Mouse (Mus musculus) embryo, embryonic 11.5 days (tissue): ENCODE results near the gene Prune2.

Experiments used
- DNase-seq: peaks from one replicate; pipeline ENCODE4 v3.0.0-alpha.2; 2012; ENCODE audit warnings: low read depth, low spot score

Prune2 gene

DNA sequence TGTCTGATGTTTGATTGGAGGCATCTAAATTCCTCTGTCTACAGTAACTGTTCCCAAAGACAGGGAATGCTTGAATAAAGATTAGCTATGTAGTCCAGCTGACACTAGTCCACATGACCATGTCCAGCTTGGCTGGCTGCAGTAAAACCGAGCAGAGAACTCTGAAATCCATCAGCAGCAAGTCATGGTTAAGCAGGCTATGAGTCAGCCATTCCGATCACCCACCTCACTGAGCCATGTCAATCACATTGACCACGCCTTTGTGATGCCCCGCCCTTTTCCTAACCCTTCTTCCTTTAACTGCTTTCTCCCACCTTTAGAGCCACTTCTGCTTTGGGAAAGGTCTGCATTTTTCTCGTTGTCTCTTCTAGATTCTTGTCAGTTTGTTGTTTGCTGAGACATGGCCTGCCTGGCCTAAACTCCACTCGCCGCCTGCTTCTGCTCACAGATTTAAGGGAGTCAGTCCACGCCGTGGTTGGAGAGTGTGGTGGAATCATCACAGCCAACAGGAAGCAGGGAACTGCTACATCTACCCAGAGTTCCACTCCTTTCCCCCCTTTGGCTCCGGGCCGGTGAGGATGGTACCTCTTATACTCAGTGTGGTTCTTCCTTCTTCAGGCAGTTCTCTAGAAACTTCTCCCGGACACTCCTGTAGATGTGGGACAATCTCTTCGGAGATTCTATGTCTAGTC lies 307.9 kb downstream of the Prune2 start:
- DNase-seq, result no peak

DNA sequence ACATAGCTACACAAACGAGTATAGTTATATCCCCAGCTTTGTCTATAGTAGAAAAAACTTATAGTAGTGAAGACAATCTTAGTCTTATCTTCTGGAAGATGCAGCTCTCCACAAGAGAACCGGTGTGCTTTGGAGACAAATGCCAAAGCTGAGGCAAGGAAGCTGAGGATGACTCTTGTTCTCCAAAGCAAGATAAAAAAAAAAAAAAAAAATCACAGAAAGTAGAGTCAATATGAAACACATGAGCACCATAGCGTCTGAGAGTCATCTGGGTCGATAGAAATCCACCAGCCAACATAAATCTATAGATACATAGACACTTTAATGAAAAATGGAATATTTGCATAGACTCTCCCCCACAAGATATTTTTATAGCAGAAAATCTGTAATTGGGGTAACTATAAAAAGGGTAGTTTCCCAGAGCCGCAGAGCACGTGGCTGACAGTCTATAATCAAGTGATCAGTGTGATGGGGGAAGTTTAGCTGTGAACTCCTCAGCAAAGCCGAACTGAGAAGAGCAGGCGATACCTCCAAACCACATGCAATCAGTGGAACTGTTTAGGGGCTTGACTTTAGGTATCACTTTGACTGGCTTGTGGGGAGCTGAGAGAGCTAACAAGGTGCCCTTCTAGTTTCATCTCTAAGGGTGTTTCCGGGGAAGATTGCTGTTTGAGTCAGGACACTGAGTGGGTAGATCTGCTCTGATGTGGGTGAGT lies 308.7 kb downstream of the Prune2 start:
- no peak for DNase-seq

DNA sequence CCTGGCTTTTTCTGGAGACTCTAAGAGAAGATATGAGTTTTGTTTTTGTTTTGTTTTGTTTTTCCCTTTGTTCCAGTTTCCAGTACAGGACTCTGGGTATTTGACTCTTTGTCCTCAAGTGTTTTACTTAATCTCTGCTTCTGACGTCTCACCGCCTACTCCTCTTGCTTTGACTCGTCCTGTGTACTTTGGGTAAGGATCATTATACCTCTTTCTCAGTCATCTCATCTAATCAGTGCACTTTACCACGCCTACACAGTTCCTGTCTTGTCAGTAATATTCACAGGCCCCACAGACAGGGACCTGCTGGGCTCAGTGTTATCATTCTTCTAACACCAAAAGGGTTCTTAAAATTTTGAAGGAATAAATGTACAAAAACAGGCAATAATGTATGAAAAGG lies 312.8 kb downstream of the Prune2 start:
- no peak for DNase-seq

DNA sequence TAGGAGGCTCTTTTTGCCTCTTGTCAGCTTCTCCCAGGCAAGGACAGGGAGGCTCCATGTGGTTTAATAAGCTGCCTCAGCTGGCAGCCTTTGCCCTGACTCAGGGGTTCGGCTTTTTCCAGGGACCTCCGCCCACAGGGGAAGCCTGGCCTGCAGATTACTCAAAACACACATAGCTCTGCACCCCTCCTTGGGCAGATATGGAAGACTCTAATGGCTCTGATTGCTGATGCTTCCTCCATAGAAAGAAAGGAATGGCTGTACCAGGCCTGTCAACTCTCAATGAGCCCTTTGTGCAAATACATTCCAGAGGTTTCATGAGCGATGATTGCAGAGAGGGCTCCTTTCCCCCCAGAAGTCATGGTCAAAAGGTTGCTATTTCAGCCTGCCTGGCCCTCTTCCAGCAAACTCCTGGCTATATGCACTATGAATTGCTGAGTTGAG lies 315.3 kb downstream of the Prune2 start:
- peak; percentile 29 for DNase-seq

DNA sequence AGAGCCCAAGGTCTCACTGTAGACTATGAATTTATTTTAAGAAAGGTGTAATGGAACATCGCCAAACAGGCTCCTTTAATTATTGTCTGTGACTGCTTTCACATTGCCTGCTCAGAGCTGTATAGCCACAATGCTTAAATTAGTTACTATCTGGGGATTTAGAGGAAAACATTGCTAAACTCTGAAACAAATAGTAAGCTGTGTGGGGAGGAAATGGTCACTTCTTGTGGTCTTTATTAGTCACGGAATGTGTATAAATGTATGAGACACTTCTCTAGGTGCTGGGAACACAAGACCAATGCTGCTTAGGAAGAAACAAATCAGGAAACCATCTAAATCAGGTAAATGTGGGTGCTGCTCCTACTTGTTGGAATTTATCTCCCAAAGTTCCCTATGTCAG lies 317.1 kb downstream of the Prune2 start:
- no peak for DNase-seq
